Mouse (Mus musculus) lung, embryonic 14.5 days (tissue): ENCODE data around the gene Ube2s. TPM values are rescaled to one million over a fixed set of nuclear protein-coding genes. Genes with fewer than 3 reads are reported as not detected.

ENCODE experiments used
- ATAC-seq: fragments of 200-750 bp; cut with Nextera tagmentation; 2 replicates; pipeline ENCODE4 v1.8.0; 2017; ENCODE audit warnings: mild to moderate bottlenecking, moderate TSS enrichment, moderate library complexity; ENCODE audit not compliant: insufficient read depth
- DNase-seq: peaks from one replicate; pipeline ENCODE4 v3.0.0-alpha.2; 2015
- H3K27ac ChIP-seq: fragments of 300-500 bp; sonication (generic); 2 replicates; pipeline ENCODE4 v1.5.1; 2014; ENCODE audit warnings: low read depth, mild to moderate bottlenecking, moderate library complexity
- H3K27me3 ChIP-seq: fragments of 300-500 bp; sonication (generic); 2 replicates; pipeline ENCODE4 v1.6.1; 2014; ENCODE audit warnings: low read length, control low read depth; ENCODE audit not compliant: insufficient read depth
- H3K36me3 ChIP-seq: fragments of 300-500 bp; sonication (generic); 2 replicates; pipeline ENCODE4 v1.6.1; 2014; ENCODE audit warnings: control low read depth; ENCODE audit not compliant: insufficient read depth
- H3K4me1 ChIP-seq: fragments of 300-500 bp; sonication (generic); 2 replicates; pipeline ENCODE4 v1.6.1; 2014; ENCODE audit warnings: antibody characterized with exemption, control low read depth; ENCODE audit not compliant: insufficient read depth
- H3K4me2 ChIP-seq: fragments of 300-500 bp; sonication (generic); 2 replicates; pipeline ENCODE4 v1.6.1; 2014; ENCODE audit warnings: mild to moderate bottlenecking
- H3K4me3 ChIP-seq: fragments of 300-500 bp; sonication (generic); 2 replicates; pipeline ENCODE4 v1.5.1; 2014; ENCODE audit warnings: low read depth, low read length
- H3K9ac ChIP-seq: fragments of 300-500 bp; sonication (generic); 2 replicates; pipeline ENCODE4 v1.6.1; 2014
- H3K9me3 ChIP-seq: fragments of 300-500 bp; sonication (generic); 2 replicates; pipeline ENCODE4 v1.6.1; 2016; ENCODE audit warnings: low read depth, low read length, control low read depth
- CTCF ChIP-seq: IDR thresholded peaks from 2 replicates; pipeline ENCODE4 v1.5.1; 2016; ENCODE audit warnings: antibody characterized with exemption, low read depth
- WGBS: fragments of 180-500 bp; shearing (Covaris S2); extraction: QIAGEN DNeasy Blood & Tissue Kit; methylation state at CpG from one replicate; pipeline ENCODE4 v1.1.7; 2014; 5-methylcytosine and 5-hydroxymethylcytosine counted together
- polyA plus RNA-seq: library from polyadenylated mRNA; unstranded; fragments of >200 nt; fragmentation: Nextera tagmentation; extraction: Ambion mirVana; gene quantifications from 2 replicates; pipeline ENCODE4 v1.2.1, GENCODE M21; 2014

The Ube2s gene
- polyA plus RNA-seq, 1 experiment from 2014 or later, result 470 TPM

GRCm38 (mm10) chr7:4752821-4753570 lies 59.4 kb downstream of the Ube2s start, which contains the start of gene Cox6b2:
Cox6b2 (minus strand) TSS chr7:4753094.
- 2% methylated on average over 24 of the region's 24 CpGs for whole genome bisulfite sequencing
- Histone ChIP-seq H3K27me3 (no peaks in the 10 kb centered on the region), H3K36me3 (no peaks in the 10 kb centered on the region), H3K9me3 (no peaks in the 10 kb centered on the region), H3K9ac (peak within 1 kb of the TSS; percentile 13; the same call in 1 of the 2 replicates), H3K27ac (peak within 1 kb of the TSS; percentile 22; the same call in 1 of the 2 replicates), H3K4me2 (peak within 1 kb of the TSS; percentile 60), H3K4me3 (peak within 1 kb of the TSS; percentile 41), H3K4me1 (peaks cover 3% of the 10 kb centered on the region; the same call in 1 of the 2 replicates)
- peak; percentile 94 for ATAC-seq
- peak; percentile 96 for DNase-seq
- peak; percentile 27; the same call in 1 of the 2 replicates for TF ChIP-seq CTCF

- ATAC-seq, result peak; percentile 81
- WGBS, result 2% methylated on average over 29 of the region's 30 CpGs
- Histone ChIP-seq H3K4me3 (peak overlapping the region; percentile 41), H3K27me3 (no peaks in the 10 kb centered on the region), H3K9ac (peak overlapping the region; percentile 13; the same call in 1 of the 2 replicates), H3K9me3 (no peaks in the 10 kb centered on the region), H3K4me1 (peaks cover 3% of the 10 kb centered on the region; the same call in 1 of the 2 replicates), H3K36me3 (peaks cover under 1% of the 10 kb centered on the region; the same call in 1 of the 2 replicates), H3K27ac (0 out of 2 replicates have a peak overlapping the region, but pooled peaks have one; percentile 22), H3K4me2 (peak overlapping the region; percentile 60)
- DNase-seq, result peak; percentile 41
- no peak for TF ChIP-seq CTCF
Observed at GRCm38 (mm10) chr7:4751971-4752820, 60.2 kb downstream of the Ube2s start.

DNA sequence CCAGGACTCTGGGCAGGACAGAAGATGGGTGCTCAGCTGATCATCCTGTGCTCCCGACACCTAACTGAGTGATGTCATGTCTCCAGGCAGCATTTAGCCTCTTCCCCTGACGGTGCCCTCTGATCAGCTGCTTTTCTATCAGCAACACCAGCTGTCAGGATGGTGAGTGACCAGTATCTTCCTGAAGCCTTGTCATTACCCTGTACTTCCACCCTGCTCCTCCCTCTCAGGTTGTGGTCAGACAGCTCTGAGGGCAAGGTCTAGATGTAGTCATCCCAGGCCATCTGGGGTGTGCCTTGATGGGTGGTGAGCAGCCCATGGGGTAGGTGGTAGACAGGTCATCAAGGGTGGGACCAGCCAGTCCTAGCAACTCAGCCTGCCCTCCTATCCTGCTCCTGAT lies 63.2 kb downstream of the Ube2s start:
- Histone ChIP-seq H3K4me3 (no peak overlapping the region), H3K4me1 (peaks cover 3% of the 10 kb centered on the region; the same call in 1 of the 2 replicates), H3K9ac (no peak overlapping the region), H3K4me2 (no peak overlapping the region), H3K9me3 (no peaks in the 10 kb centered on the region), H3K27me3 (no peaks in the 10 kb centered on the region), H3K27ac (no peak overlapping the region), H3K36me3 (peaks cover 22% of the 10 kb centered on the region)
- ATAC-seq (no peak), DNase-seq (no peak)
- WGBS, result 78% methylated on average over 2 of the region's 2 CpGs
- TF ChIP-seq CTCF, result no peak

- H3K9ac ChIP-seq, result no peak overlapping the region
- H3K36me3 ChIP-seq, result peaks cover 27% of the 10 kb centered on the region
- ATAC-seq (no peak), DNase-seq (no peak)
- H3K4me1 ChIP-seq, result peaks cover 3% of the 10 kb centered on the region; the same call in 1 of the 2 replicates
- no peak overlapping the region for H3K4me2 ChIP-seq
- H3K27me3 ChIP-seq, result no peaks in the 10 kb centered on the region
- no peak overlapping the region; the same call in 1 of the 2 replicates for H3K27ac ChIP-seq
- WGBS, result 69% methylated on average over 4 of the region's 4 CpGs
- TF ChIP-seq CTCF, result no peak
- H3K4me3 ChIP-seq, result no peak overlapping the region
- H3K9me3 ChIP-seq, result no peaks in the 10 kb centered on the region
Observed at GRCm38 (mm10) chr7:4748321-4748720, 64.1 kb downstream of the Ube2s start.

- Histone ChIP-seq H3K36me3 (peaks cover 36% of the 10 kb centered on the region), H3K4me1 (peaks cover 3% of the 10 kb centered on the region; the same call in 1 of the 2 replicates), H3K9me3 (no peaks in the 10 kb centered on the region), H3K27ac (no peak overlapping the region), H3K9ac (no peak overlapping the region), H3K4me2 (no peak overlapping the region), H3K27me3 (no peaks in the 10 kb centered on the region), H3K4me3 (no peak overlapping the region)
- no peak for DNase-seq
- no peak for TF ChIP-seq CTCF
- no peak for ATAC-seq
- 59% methylated on average over 9 of the region's 9 CpGs for WGBS
Observed at GRCm38 (mm10) chr7:4747156-4747899, 65.1 kb downstream of the Ube2s start.

DNA sequence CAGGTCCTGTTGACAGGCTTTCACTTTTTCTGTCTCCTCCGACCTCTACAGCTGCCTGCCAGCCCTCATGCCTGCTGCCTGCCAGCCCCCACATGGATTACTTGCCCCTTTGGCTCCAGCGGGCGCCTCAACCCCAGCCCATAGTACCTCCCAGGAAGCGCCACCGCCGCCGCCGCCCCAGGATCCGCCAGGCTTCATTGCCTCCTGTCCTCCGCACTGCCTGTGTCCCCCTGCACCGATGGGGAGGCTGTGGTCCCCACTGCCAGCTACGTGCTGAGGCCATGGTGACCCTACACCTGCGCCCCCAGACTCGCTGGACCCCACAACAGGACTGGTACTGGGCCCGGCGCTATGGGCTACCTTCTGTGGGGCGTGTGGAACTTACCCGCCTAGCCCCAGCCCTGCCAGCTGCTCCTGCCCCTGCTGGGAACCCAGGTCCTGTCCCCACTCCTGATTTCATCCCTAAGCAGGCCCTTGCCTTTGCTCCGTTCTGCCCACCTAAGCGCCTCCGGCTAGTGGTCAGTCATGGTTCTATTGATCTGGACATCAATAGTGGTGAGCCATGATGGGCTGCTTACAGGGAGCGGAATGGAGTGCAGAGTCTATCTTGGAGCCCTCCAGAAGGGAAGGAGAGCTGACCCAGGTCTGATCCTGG lies 65.9 kb downstream of the Ube2s start:
- Histone ChIP-seq H3K36me3 (peaks cover 39% of the 10 kb centered on the region), H3K4me2 (no peak overlapping the region), H3K9ac (no peak overlapping the region), H3K4me1 (no peaks in the 10 kb centered on the region), H3K4me3 (no peak overlapping the region), H3K9me3 (no peaks in the 10 kb centered on the region), H3K27me3 (no peaks in the 10 kb centered on the region), H3K27ac (no peak overlapping the region)
- ATAC-seq, result no peak
- WGBS, result 85% methylated on average over 22 of the region's 22 CpGs
- no peak for DNase-seq
- TF ChIP-seq CTCF, result no peak
